Mouse (Mus musculus) urinary bladder, adult 2 months (tissue): Measurements from ENCODE around the gene Dgkd. TPM values are rescaled to one million over a fixed set of nuclear protein-coding genes. Genes with fewer than 3 reads are reported as not detected.

ENCODE experiments used
- DNase-seq: peaks from one replicate; pipeline ENCODE4 v3.0.0; 2022; ENCODE audit warnings: low spot score
- polyA plus RNA-seq: library from polyadenylated mRNA; depleted of rRNA; stranded (reverse); fragments of >200 nt; gene quantifications from 2 replicates; pipeline ENCODE4 v1.2.3, GENCODE M21; 2012; rRNA removed

Dgkd gene
- polyA plus RNA-seq, 1 experiment, result 22.2 TPM

GRCm38 (mm10) chr1:87935546-87935945 lies 82.5 kb downstream of the Dgkd start:
- DNase-seq, result no peak

- no peak for DNase-seq
Observed at GRCm38 (mm10) chr1:87936075-87936474, 83.0 kb downstream of the Dgkd start.

DNA sequence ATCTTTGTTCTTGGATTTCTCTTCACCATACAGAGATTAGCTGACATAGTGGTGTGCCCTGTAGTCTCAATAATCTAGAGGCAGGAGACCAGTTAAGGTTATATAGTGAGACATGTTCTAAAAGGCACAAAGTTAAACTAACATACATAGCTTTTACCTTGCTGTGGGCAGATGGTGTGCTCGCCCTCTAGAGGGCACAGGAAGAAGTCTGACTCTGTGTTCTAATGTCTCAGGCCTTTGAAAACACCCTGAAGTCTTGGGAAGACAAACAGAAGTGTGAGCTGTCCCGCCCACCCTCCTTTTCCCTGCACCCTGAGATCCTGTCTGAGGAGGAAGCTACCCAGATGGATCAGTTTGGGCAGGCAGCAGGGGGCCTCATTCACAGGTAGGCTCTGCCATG lies 83.4 kb downstream of the Dgkd start:
- DNase-seq, result no peak

DNA sequence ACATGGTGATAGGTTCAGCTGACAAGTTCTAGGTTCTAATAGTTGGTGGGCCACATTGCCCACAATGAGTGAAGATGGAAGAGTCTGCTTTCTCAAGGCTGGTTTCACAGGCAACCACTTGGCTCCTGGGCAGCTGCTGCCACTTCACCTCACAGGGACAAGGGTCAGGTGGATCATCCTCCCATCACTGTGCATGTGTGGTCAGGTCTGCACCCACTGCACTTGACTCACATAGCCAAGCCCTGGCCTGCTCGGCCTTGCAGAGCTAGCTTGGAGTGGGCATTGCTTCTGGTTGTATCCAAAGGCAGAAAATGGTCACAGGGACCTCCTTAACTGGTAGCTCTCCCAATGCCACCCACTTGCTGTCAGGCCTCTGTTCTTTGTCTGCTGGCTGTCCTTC lies 88.7 kb downstream of the Dgkd start:
- no peak for DNase-seq

DNA sequence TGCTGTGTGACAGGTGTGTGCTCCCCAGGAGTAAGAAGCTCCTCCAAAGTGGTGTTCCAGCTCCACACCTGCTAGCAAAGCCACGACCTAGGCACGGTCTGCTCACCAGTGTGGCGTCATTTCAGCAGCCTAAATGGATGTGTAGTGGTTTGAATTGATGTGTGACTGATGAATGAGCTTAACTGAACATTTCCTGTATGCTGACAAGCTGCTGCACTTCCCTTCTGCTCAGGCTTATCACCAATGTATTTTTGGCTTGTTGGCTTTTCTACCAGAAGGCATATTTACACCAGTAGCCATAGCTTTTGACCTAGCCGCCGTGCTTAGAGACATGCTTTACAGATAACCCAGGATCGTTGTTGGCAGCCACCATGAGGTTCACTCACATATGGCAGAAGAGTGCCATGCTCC lies 94.6 kb downstream of the Dgkd start:
- DNase-seq, result no peak

DNA sequence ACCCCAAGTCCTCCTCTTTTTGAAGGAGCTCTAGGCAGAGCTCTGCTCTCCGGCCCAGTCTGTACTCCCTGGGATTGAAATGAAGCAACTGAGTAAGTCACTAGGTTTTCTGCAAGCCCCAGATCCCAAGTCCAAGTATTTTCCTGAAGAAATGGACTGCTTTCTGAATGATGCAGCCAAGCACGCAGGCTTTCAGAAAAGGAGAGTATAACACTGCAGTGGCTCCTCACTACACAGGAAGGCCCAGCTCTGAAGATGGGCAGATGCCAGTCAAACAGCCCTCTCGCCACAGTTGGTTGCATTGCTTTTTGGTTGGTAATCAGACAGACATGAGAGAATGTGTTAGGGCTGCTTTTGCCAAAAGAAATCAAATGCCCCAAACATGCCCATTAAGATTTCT lies 98.6 kb downstream of the Dgkd start:
- DNase-seq, result no peak

DNA sequence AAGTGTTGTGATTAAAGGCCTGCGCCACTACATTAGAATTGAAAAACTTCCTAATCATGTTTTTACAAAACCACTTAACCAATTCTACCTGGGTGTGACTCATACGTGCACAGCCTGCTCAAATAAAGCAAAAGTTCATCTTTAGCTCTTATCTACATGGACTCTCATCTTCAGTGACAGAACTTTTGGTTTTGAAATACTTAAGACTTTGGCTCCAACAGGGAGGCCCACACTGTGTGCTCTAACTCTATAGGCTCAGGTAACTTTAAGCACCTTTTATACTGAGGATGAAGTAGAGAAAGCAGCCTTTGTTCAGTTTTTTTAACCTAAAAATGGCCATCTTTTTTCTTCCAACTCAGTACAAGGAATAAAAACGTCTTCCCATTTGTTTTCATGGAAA lies 100.0 kb downstream of the Dgkd start:
- no peak for DNase-seq

DNA sequence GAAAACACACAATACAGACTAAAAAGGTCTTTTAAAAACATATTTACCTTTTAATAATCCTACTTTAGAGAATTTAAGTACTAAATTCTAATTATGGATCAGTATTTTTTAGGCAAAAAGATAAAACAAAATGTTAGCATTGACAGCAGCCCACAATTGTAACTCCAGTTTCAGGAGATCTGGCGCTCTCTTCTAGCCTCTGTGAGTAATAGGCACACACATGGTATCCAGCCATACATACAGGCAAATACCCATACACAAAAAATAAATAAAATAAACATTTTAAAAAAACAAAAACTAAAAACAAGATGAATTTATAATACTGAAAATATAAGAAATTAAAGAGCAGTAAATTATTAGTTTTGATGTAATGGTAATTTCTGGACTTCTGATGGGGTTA lies 105.8 kb downstream of the Dgkd start:
- no peak for DNase-seq

- no peak for DNase-seq
Observed at GRCm38 (mm10) chr1:87959532-87959931, 106.4 kb downstream of the Dgkd start.

DNA sequence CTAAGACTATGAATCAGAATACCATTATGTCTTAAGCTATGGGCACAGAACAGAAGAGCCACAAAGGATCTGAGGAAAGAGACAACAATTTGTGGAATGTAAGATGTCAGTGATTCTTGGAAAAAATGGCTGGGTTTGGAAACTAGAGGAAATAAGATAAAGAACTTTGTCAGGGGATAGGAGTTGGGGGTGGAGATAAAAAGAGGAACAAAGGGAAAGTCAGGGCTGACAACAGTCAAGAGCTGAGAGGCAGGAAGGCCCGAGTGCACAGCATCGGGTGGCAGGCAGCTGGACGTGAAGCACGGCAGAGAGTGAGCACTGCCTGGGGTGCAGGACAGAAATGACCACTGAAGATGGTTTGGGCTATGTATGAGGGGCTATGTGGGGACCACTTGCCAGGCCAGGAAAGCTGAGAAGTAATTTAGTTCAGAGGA lies 106.9 kb downstream of the Dgkd start:
- no peak for DNase-seq

- DNase-seq, result no peak
Observed at GRCm38 (mm10) chr1:87960752-87961151, 107.7 kb downstream of the Dgkd start.

- no peak for DNase-seq
Observed at GRCm38 (mm10) chr1:87961459-87962167, 108.5 kb downstream of the Dgkd start.

DNA sequence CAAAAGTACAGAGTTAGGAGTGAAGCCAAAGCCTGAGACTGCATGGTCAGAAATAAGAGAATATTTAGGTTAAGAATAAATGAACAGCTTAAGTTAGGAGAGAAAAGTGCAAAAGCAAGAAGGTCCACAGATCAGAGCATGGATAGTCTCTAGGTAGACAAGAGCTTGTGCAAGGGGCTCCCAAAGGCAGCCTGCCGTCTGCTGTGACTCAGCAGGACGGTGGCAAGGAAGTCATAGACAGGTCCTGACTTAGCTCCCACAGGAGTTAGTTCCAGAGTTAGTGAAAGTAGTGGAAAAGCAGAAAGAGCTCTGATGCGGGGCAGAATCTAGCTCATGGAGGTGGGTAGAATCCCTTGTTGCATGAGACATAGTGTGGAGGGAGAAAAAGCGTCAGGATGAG lies 117.3 kb downstream of the Dgkd start:
- no peak for DNase-seq

GRCm38 (mm10) chr1:87982291-87982690 lies 129.2 kb downstream of the Dgkd start:
- no peak for DNase-seq

GRCm38 (mm10) chr1:87992716-87993115 lies 139.6 kb downstream of the Dgkd start:
- DNase-seq, result no peak

Other genes with a start within 250 kb of the Dgkd start
- gene Inpp5d, start 233.0 kb upstream of the Dgkd start, polyA plus RNA-seq, result 8.5 and 12.4 TPM in 2 replicates
- 32.5 and 36.1 TPM in 2 replicates for gene Atg16l1, start 97.4 kb upstream of the Dgkd start, polyA plus RNA-seq
- gene Sag, start 49.6 kb upstream of the Dgkd start, polyA plus RNA-seq, result 0.39 and 0.96 TPM in 2 replicates
- gene Usp40, start 155.3 kb downstream of the Dgkd start, polyA plus RNA-seq, result 19.4 and 23.5 TPM in 2 replicates
- 0.16 TPM in 1 of 2 replicates, not detected in the other for gene Ugt1a10, start 202.1 kb downstream of the Dgkd start, polyA plus RNA-seq
- not detected in 2 replicates for gene Ugt1a9, start 217.5 kb downstream of the Dgkd start, polyA plus RNA-seq
- gene Ugt1a8, start 234.5 kb downstream of the Dgkd start, polyA plus RNA-seq, result not detected in 2 replicates
- gene Ugt1a7c, start 241.8 kb downstream of the Dgkd start, polyA plus RNA-seq, result 96.6 and 98.2 TPM in 2 replicates
- 30.4 and 31.7 TPM in 2 replicates for gene Ugt1a6b, start 250.0 kb downstream of the Dgkd start, polyA plus RNA-seq